Mouse (Mus musculus): Measurements from ENCODE around the gene 4930402K13Rik. TPM values are rescaled to one million over a fixed set of nuclear protein-coding genes. Genes with fewer than 3 reads are reported as not detected.
A peak's percentile ranks its signal among the peaks of the same experiment; 100 is the strongest.
"Not testable (repeated sequence)": the region's sequence is repeated elsewhere in the genome, so short reads cannot be mapped to it uniquely, and the experiment has no call there.

4930402K13Rik gene
- not detected for total RNA-seq (2021)

DNA sequence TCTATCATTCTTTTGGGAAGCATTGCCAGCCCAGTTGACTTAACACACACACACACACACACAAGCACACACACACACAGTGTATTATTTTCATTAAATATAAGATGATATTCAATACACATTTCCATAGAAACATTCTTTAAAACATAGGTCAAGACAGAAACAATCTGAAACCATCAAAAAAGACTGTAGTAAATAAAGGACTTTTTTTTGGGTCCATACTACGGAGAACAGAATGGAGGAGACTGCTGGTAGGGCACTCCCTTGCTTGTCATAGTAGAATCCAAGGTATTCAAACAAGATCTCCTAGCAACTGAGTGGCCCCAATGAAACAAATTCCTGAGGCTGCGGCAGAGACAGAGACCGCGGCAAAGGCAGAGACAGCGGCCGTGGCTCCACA is at the start of gene 4930402K13Rik:
Gene 4930402K13Rik (plus strand): TSS at position 301 of the 400 bp plus-strand sequence.
- intact Hi-C loops (cut with DNase I), result no loop called here
- no peak for DNase-seq

- peak; percentile 55 to 70 for DNase-seq
- intact Hi-C loops (cut with DNase I), result not testable (repeated sequence)
Observed at GRCm38 (mm10) chrX:9060952-9061351, 43.4 kb upstream of the 4930402K13Rik start.

- no peak for DNase-seq
- intact Hi-C loops (cut with DNase I), result no loop called here
Observed at GRCm38 (mm10) chrX:9062101-9062500, 42.3 kb upstream of the 4930402K13Rik start.

DNA sequence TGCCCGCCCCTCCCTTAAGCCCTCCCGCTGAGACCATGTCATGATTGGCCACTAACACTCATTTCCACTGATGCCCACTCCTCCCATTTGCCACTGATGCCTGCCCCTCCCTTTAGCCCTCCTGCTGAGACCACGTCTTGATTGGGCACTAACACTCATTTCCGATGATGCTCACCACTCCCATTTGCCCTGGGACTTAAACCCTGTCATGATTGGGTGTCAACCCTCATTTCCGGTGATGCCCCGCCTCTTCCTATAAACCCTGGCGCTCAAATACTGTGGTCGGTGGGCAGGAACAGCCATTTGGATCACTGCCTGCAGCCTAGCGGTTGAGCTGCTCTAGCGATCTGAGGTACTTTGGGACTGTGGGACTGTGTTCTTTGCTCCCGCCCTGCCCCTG is 41.6 kb upstream of the 4930402K13Rik start, which contains the start of gene Fthl17f:
Gene Fthl17f (plus strand): TSS at position 301 of the 400 bp plus-strand sequence.
- intact Hi-C loops (cut with DNase I); DNase-seq: not testable (repeated sequence)

- peak; percentile 7 to 73 for DNase-seq
- intact Hi-C loops (cut with DNase I), result not testable (repeated sequence)
Observed at GRCm38 (mm10) chrX:9077699-9078098, 26.7 kb upstream of the 4930402K13Rik start.

- intact Hi-C loops (cut with DNase I); DNase-seq: not testable (repeated sequence)
Observed at GRCm38 (mm10) chrX:9095066-9095465, 9.3 kb upstream of the 4930402K13Rik start.

DNA sequence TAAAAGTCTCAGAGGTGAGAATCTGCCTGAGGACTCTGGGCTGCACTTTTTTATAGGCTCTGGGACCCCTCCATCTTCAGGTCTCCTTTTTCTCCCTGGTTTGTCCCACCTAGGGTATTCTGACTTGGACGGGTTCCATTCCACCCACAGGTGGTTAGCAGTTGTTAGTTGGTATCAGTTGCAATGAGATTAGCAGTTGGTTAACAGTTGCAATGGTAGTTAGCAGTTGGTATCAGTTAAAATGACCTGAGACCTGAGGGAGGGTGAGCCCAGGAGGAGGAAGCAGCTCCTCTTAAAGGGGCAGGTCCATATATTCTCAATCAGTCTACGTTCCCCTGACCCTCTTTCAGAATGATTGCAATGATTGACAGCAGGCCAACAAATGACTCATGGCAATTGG is 6.0 kb downstream of the 4930402K13Rik start:
- intact Hi-C loops (cut with DNase I), result no loop called here
- DNase-seq, result no peak

GRCm38 (mm10) chrX:9124928-9125327 is 20.6 kb downstream of the 4930402K13Rik start:
- intact Hi-C loops (cut with DNase I), result loop anchor here (5.0 kb wide), 2 partner anchors 97 to 397 kb away; no protein-coding TSS in a partner anchor
- DNase-seq, result no peak

DNA sequence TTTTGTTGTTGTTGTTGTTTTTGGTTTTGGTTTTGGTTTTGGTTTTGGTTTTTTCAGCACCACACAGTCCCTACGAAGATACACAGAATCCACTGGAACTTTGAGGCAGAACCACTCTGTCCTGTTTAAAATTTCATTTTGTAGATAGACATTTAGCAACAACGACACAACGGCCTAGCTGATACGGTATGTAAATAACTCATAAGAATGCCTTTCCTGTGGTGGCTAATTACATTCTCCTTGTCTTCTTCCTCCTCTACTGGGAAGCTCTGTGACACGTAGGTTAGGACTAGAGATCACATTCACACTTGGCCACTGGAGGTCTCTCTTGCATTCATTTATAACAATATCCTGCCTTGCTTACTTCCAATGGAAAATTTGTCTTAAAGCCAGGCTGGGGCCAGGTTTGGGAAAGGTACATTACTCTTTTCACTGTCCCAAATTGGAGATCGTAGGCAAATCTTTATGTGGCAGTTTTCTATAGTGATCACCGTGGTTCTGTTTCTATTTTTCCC is 24.0 kb downstream of the 4930402K13Rik start:
- peak; percentile 2 to 3 for DNase-seq
- intact Hi-C loops (cut with DNase I), result loop anchor here (5.0 kb wide), 2 partner anchors 94 to 394 kb away; no protein-coding TSS in a partner anchor

- DNase-seq, result no peak
- intact Hi-C loops (cut with DNase I), result loop anchor here (5.0 kb wide), 1 partner anchor 48 kb away; no protein-coding TSS in a partner anchor
Observed at GRCm38 (mm10) chrX:9139290-9139948, 35.1 kb downstream of the 4930402K13Rik start.

- no peak for DNase-seq
- intact Hi-C loops (cut with DNase I), result no loop called here
Observed at GRCm38 (mm10) chrX:9142669-9143068, 38.3 kb downstream of the 4930402K13Rik start.

Other genes with a start within 250 kb of the 4930402K13Rik start
- not detected for gene Gm5751, start 230.3 kb upstream of the 4930402K13Rik start, total RNA-seq (2021)
- 1 to 10 TPM in 1 of 2 experiments, under 1 TPM in 1; 0.73 to 1.6 TPM for gene B630019K06Rik, start 212.2 kb upstream of the 4930402K13Rik start, total RNA-seq (2021)
- not detected for gene Fthl17b, start 141.6 kb upstream of the 4930402K13Rik start, total RNA-seq (2021)
- gene Fthl17c, start 128.0 kb upstream of the 4930402K13Rik start, total RNA-seq (2021), result not detected
- gene Fthl17d, start 117.8 kb upstream of the 4930402K13Rik start, total RNA-seq (2021), result not detected
- not detected for gene Fthl17e, start 71.1 kb upstream of the 4930402K13Rik start, total RNA-seq (2021)
- not detected for gene Fthl17f, start 41.5 kb upstream of the 4930402K13Rik start, total RNA-seq (2021)
- gene Lancl3, start 95.3 kb downstream of the 4930402K13Rik start, total RNA-seq (2021), result 1 to 10 TPM; 5.5 to 5.9 TPM
- not detected for gene Gm14862, start 152.3 kb downstream of the 4930402K13Rik start, total RNA-seq (2021)
- 10 to 100 TPM in 1 of 2 experiments, 1 to 10 TPM in 1; 4.8 to 11.0 TPM for gene Xk, start 168.2 kb downstream of the 4930402K13Rik start, total RNA-seq (2021)
- under 1 TPM in 1 of 2 experiments, not detected in 1; 0.54 TPM for gene H2al1m, start 179.2 kb downstream of the 4930402K13Rik start, total RNA-seq (2021)
- not detected for gene H2al1k, start 246.1 kb downstream of the 4930402K13Rik start, total RNA-seq (2021)